Mouse (Mus musculus): ENCODE data around the gene Tcap.

Tcap gene

DNA sequence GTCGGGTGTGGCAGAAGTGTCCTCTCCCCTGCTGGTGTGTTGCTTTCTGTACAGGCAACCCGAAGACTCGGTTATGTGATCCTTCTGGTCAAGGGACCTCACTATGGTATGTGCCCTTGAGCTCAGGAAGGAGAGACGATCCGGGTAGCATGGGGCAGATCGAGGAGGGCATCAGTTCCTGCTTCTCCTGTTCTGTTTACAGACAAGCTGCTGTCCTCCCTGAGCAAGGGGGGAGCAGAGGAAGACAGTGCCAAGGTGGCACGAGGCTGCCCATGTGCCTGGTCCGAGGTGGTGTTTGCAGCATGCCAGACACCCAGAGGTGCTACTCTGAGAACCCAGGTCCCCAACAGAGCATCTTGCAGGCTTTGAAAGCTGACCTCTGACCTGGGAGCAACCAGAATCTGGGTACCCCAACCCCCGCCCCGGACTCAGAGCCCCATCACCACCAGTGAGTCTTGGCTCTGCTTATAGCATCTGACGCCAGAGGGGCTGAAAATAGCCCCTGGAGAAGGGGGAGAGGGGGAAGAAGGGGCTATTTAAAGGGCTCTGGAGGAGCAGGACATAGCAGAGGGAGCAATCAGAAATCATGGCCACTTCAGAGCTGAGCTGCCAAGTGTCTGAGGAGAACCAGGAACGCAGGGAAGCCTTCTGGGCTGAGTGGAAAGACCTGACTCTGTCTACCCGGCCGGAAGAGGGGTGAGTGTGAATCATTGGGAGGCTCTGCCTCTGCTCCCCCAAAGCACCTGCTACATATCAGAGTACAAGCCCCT is at the start of gene Tcap:
Tcap (plus strand) TSS at position 551 of the 770 bp plus-strand sequence.
- no peak for DNase-seq (ENCODE audit: low read depth)

DNA sequence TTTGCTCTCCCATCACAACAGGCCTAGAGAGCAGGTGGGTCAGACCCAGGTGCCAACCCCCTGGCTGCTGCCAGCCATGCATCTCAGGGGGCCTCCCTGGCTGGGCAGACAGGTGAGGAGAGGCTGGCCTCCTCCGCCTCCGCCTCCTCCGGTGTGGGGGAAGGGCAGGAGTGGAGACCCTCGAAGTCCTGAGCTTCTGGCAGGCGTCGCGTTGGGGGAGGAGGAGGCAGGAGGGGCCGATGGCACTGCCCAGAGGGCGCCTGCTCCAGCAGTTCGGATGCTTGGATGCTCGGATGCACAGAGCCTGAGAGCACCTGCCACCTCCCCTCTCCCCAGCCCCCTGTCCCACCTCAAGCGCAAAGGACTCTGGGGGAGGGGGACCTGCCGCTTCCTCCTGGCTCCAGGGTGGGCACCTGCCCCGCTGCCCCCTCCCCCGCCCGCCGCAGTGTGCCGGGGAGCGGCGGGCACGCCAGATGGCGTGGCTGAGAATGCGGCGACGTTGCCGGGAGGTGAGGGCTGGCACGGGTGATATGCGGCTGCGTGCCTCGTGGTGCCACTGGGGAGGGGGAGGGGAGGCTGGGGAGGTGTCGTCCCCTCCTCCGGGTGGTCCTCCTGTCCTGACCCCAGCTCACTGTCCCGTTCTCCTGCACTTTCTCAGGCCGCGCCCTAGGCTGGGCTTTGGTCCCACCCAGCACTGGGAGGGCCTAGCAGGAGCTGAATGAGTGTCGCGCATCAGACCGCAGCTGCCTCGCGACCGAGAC is 49.5 kb upstream of the Tcap start:
- no peak for DNase-seq (ENCODE audit: low read depth)

DNA sequence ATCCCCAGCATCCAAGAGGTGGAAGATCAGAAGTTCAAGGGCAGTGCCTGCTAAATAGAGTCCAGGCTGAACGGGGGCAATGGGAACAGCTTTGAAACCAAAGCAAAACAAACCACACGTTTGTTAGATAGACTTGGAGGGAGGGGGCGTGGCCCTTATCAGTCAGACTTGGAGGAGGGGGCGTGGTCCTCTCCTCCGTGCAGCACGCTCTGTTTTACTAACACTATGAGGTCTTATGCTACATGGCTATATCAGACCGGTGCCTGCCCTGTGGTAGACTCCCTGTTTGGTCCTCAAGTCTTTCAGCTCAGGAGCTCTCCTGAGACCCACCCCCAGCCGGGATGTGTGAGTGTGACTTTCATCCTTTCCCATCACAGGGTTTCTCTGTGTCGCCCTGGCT is 48.4 kb upstream of the Tcap start:
- DNase-seq (ENCODE audit: low read depth), result no peak

DNA sequence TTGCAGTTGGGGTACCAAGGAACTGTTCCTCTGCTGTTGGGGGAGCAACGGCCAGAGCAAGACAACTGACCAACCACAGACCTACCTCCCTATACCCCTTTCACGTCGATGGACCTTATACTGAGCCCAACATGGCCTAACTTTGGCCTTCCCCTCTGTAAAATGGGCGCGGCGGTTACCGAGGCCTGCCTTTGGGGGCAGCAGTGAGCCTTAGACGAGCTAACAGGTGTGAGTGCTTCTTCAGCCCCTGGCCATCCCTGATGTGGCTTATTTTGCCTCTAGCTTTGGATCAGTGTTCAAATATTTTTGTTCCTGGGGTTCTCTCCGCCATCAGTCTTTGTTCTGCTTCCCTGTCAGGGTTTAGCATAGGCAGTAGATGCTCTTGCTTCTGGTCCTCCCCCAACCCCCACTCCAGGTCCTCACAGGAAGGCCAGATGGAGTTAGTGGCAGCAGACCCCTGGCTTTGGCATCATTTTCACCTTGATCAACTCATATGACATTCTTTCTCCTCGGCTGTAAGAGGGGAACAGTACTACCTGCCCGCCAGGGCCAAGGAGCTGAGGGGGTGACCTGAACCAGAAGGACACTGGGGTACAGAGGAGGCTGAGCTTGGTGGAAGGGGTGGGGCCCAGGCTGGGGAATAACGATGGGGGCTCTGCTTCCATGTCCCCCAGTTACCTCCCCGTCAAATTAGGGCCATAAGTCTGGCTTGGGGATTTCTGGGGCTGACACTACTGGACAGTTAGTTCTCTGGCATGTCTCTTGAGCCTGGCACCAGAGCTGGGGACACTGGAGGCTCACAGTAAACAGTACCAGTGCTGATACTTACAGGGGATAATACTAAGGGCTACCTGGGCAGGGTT is 47.1 kb upstream of the Tcap start:
- peak; percentile 68 for DNase-seq (ENCODE audit: low read depth)

DNA sequence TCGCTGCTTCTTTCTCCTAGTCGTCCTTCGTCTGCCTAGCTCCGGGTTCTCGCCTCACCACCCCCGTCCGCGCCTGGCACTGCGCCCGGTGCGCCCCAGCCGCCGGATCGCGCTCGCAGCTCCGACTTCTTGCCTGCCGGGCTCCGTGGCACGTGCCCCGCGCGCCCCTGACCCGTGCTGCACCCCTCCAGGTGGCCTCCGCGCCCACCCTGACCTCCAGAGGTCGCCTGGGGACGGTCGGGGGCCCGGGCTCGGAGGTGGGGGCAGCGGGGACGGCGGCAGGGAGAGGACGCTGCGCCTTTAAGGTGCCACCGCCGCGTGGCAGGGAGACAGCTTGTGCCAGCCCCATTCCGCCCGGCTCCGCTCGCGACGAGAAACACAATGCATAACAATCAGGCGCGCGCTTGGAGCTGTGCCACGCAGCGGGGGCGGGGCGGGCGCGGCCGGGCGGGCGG is 45.1 kb upstream of the Tcap start:
- no peak for DNase-seq (ENCODE audit: low read depth)

DNA sequence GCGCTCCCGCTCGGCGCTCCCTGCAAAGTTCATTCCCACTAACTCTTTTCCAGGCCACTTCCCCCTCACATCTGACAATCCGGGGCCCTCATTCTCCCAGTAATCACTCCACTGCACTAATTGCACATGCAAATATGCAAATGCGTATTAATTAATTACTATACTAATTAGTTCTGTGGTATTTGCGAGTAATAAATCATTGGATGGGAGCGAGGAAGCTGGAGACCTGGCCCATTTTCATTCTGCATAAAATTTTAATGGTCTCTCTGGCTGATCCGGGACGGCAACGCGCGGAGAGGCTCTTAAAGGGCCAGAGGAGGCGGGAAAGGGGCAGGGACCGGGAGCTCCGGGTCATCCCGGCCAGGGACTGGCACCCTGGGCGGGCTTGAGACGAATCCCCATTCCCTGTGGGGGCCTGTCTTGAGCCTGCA is 44.5 kb upstream of the Tcap start:
- no peak for DNase-seq (ENCODE audit: low read depth)

DNA sequence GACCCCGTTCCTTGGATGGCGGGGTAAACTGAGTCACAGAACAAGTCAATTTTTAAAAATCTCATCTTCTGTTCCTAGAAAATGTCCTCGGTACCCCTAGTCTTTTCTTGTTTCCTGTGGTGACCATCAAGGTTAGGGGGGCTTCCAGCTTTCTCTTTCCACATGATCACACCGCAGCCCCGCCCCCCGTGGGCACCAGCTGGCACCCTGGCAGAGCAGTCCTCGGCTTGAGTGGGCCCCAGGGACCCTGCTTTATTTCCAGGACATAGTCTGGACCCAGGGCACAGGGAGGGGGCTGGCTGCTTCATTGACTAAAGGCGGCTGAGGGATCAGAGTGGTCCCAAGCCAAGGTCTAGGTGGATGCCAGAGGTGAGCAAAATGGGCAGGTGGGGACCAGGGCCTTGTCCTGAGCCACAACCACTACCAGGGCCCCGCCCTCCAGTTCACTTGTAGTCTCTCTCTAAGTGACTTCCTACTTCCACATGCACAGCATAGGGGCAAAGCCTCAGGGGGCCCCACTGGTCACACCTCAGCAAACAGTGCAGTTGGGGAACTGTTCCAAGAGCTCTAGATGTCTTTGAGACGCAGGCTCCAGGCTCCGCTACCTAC is 43.8 kb upstream of the Tcap start:
- DNase-seq (ENCODE audit: low read depth), result no peak

DNA sequence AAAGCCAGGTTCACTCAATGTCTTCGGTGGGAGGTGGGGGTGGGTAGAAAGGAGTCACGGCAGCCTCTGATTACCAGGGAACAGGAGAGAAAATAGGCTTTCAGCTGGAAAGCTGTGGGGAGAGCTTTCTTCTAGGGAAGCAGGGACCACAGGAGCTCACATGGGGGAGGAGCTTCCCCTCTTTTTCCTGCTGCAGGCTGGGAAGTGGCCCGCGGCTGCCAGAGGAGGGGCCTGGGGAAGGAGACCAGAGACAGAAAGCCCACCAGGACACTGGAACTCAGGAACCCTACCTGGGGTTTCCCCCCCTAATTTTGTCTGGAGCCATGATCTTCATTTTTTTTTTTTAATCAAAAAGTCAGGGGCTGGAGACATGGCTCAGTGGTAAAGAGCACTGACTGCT is 43.0 kb upstream of the Tcap start:
- no peak for DNase-seq (ENCODE audit: low read depth)

DNA sequence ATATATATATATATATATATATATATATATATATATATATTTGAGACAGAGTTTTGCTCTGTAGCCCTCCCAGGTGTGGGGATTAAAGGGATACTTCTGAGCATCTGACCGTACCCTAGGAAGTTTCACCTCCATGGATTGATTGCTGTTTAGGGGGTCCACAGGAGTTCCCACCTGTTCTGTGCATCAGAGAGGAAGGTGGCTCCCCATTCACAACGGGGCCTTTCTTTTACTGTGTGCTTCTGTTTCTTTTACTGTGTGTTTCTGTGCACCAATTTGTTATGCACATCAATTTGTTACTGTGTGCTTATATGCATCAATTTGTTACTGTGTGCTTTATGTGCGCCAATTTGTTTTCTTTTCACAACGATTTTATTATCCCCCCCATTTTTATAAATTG is 42.4 kb upstream of the Tcap start:
- no peak for DNase-seq (ENCODE audit: low read depth)

DNA sequence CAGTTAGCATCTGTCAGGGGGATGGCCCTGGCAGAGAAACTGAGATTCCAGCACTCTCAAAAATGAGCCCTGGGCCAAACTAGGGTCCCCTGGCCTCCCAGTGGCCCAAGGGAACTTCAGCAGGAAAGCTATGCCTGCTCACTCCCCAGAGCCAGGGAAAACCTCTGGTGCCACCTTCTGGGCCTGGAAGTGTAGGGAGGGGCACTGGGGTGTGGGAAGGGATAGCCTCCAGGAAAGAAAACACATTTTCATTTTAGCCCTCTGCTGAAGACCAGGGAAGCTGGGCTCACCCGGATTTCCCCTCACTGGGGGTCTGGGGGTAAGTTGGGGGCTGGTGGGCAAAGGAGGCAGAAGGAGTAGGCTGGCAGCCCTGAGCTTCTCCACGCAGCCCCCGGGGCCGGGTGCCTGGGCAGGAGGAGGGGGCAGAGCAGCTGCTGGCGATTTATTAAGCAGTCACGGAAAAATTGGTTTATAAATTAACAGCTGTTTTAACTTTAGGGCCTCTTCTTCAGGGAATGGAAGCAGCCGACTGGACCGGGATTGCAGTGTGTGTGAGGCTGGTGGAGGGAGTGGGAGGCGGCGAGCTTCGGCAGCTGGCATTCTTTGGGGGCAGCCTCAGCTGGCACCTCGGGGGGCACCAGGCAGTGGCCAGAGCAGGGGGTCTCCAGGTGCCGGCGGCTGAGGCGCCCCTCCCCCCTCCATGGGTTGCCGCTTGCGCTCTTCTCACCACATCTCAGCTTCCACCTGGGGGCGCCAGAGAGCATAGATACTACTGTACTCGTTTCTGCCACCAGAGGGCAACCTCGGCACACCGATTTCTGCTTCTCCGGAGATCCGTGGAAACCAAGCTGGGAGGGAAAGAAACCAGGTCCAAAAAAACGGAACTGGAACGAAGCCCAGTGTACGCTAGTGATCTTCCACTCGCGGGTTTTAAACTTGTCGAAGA is 41.3 kb upstream of the Tcap start:
- peak; percentile 94 for DNase-seq (ENCODE audit: low read depth)

DNA sequence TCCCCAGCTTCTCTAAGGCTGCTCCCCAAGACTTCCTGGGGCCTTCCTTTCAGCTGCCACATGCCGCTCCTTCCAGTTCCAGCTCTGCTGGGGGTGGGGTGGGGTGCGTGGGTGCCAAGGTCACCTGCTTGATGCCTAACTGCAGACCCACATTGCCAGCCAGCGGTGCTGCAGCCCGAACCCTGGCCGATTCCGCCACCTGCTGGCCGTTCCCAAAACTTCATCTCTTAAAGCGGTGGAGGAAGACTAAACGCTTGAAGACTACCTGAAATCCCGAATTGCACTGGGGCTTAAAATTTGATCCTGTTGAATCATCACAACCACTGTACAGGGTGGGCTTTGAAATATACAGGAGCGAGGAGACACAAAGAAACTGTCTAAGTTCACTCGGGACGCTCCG is 38.4 kb upstream of the Tcap start:
- DNase-seq (ENCODE audit: low read depth), result peak; percentile 85

DNA sequence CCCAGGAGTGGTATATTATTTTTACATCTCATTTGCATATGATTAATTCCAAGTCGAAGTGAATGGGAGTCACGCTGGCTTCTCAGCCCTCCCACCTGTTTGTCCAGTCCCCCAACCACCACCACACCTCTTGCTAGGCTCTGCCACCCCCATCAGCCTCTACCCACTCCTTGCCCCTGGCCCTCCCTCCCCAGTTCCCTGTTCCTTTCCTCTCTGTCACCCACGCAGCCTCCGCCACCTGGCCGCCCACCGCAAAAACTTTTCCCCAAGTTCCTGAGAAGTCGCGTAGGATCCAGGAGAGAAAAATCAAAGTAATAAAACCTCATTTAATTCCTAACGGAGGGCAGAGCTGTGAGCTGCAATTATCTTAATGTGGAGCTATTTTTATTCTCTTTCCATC is 37.4 kb upstream of the Tcap start:
- DNase-seq (ENCODE audit: low read depth), result no peak

DNA sequence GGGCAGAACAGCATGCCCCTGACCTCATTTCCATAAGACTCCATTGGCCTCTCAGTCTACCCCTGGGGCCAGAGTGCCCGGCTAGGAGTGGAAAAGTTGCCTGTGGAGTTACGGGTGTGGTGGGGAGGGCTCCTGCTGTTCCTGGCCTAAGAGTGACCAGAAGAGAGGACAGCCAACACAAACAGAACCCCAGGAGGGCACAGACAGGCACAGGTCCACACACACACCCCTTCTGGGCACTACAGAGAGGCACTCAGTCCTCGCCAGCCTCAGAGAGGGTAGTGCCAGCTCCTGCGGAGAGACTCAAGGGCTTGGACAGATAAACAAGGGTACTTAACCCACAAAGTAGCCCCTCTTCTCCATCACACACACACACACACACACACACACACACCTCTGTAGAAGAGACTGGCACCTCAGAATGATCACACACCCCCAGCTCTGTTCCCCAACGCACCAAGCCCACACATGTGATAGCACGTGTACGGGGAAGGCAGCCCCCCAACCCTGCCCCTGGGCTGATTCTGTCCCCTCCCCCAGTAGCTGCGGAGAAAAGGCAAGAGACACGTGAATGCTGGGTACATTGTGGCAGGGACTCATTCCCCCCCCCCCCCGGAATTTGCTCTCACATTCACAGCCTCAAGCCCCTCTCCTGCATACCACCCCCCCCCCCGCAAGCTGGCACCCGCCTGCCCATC is 36.1 kb upstream of the Tcap start:
- no peak for DNase-seq (ENCODE audit: low read depth)

DNA sequence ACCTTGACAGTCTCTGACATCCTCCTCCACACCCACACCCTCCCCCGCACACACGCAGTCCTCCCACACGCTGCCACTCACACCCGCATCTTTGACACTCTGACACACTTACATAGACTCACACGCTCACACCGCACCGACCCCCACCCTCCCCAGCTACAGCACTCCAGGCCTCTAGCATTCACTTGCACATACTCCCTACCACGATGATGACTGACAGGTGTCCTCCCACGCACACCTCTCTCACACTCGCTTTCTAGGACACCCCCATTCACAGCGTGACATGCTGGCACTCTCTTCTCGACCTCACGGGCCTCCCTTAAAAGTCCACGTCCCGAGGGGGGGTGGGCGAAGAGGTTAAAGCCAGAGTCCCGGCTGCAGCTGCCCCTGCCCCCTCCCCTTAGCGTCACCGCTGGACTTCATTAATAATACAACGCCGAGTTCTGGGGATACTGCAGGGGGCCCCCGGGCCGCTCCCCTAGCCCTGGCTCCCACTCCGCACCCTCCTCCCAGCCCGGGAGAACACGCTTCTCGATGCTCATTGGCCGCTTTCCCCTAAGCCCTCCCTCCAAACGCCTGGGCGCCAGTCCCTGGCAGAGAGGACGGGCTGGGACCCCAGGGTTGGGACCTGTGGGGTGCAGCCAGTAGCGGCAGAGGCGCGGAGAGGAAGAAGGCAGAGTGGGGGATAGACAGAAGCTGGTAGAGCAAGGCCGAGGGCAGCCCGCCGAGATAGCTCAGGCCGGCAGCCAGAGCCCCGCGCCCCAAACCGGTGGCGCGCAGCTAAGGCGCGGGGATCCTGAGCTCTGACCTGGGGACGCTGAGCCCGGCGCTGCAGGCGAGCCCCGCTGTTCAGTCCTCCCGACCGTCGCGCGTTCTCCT is 35.3 kb upstream of the Tcap start, which contains the start of gene Ppp1r1b:
Ppp1r1b (plus strand) TSS at position 322 of the 879 bp plus-strand sequence.
- DNase-seq (ENCODE audit: low read depth), result peak; percentile 64

DNA sequence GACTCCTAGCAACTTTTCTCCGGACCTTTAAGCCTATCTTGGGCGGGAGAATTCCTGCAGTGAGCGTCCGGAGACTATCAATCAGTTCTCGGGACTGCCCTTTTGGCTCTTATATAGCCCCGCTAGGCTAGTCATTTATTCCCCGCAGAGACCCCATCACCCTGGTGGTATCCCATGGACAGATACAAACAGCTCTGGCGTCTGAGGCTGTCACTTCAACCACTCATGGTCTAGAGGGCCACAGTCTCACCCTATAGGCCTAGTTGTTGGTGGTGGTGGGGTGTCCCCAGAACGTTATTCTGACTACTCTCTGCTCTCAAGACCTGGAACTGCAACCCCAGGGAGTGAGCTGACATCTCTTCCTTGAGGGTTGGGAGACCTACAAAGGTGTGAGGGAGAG is 34.3 kb upstream of the Tcap start:
- no peak for DNase-seq (ENCODE audit: low read depth)

DNA sequence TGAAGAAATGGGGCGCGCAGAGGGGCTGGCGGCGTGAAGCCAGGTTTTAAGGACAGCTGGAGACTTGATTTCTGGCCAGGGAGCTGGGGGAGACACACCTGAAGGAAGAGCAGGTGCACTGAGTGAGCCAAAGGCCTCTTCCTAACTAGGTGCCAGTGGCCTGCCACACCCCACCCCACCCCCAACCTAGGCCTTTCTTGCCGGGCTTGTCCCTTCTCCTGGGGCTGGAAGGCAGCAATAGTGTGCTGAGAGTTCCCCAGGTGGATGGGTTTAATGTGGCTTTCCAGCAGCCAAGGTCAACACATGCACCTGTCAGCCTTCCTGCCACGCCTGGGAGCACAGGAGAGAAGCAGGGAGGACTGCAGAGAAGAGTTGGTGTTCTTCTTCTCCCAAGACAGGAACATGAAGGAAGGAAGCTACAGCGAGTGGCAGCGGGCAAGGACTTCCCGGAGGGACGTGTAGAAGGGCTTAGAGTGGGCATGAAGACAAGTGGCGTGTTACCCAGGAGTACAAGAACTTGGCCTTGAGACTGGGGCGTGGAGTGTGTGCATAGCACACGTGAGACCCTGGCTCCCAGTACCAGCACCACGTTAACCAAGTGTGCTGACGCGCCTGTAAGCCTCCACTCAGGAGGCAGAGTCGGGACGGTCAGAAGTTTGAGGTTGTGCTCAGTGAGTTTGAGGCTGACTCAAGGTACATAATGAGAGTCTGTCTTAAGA is 31.2 kb upstream of the Tcap start:
- DNase-seq (ENCODE audit: low read depth), result no peak

DNA sequence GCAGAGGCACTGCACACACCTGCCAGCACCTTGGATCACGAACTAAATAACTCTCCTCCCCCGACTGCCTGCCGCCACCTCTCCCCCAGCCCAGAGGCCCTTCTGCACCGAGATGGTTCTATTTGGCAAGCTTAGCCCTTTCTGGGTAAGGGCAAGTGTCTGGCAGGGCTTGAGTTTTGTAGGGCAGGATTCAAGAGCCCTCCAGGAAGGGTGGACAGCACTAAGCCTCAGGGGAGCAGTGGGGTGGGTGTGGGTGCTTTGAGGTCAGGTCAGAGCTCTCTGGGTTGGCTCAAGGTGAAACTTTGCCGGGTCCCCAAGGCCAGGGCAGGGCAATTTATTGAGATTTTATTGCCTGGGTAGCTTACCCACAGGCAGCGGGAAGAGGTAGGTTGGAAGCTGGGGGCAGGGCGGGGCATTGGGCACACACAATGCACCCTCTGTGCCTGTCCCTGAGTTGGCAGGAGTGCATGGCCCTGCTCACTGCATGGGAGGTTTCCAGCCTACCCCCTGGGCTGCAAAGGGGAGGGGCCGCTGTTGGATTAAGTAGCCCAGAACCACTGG is 29.9 kb upstream of the Tcap start:
- DNase-seq (ENCODE audit: low read depth), result no peak

DNA sequence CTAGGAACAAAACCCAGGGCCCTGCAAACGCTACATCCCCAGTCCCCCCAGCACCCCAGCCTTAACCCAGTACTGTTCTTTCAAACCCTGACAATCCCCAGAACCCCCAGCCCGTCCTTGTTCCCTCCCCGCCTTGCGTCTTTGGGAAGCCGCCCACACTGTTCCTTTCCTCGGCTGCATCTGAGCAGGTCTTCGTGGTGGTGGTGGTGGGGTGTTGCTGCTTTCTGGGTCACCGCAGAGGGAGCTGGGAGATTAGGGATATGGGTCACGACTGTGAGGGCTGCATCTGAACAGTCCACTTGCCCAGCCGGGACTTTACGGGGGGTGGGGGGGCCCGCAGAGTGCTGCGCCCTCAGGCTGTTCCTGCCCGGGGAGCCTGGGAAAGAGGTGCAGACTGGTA is 29.2 kb upstream of the Tcap start:
- no peak for DNase-seq (ENCODE audit: low read depth)

Data from induced T-regulatory cell, adult 2 months (primary cell).